Mouse (Mus musculus): ENCODE measurements around the gene Dus3l. TPM values are rescaled to one million over a fixed set of nuclear protein-coding genes. Genes with fewer than 3 reads are reported as not detected.

The Dus3l gene
- total and polyA plus RNA-seq, 3 experiments: 38.9 to 70.5 TPM; not detected in 1

DNA sequence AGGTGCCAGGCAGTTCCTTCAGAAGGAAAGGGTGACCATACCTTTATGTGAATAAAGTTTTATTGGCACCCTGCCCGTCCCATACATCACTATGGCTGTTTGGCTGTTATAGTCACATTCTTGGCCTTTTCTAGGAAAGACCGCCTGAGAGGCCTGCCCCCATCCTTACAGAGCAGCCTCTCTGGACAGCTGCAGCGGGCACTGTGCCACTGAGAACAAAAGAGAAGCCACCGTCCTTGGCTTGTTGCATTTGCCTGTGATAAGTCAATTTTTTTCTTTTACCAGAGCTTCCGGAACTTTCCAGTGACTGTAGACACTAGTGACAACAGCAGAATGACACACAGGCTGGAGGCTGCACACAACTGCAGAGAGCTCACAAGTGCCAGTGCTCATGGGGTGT is 40.4 kb downstream of the Dus3l start:
- H3K27me3 ChIP-seq (ENCODE audit: control insufficient read depth in 1 of 2, insufficient read depth in 2 of 2, low read length in 2 of 2): no peaks in the 10 kb centered on the region
- H3K36me3 ChIP-seq (ENCODE audit: control insufficient read depth in 1 of 2, insufficient read depth in 2 of 2, low read length in 2 of 2): no peaks in the 10 kb centered on the region
- TF ChIP-seq RCOR1 (IDR thresholded peaks at IDR 0.05; ENCODE audit: low read depth, low read length): no peak
- no peak for TF ChIP-seq UBTF (IDR thresholded peaks at IDR 0.05; ENCODE audit: borderline replicate concordance, insufficient read depth, low read depth, low read length)
- TF ChIP-seq ZNF384 (IDR thresholded peaks at IDR 0.05; ENCODE audit: low read depth, low read length): no peak
- no peak for TF ChIP-seq CHD2 (IDR thresholded peaks at IDR 0.05; ENCODE audit: low read length)
- no peak for TF ChIP-seq USF2 (IDR thresholded peaks at IDR 0.05; ENCODE audit: borderline replicate concordance in 1 of 2, insufficient read depth in 1 of 2, low read depth in 1 of 2, low read length in 2 of 2)
- TF ChIP-seq CTCF (IDR thresholded peaks at IDR 0.05 in 2 of 3, conservative IDR thresholded peaks at IDR 0.05 in 1 of 3; ENCODE audit: control insufficient read depth in 1 of 3, insufficient read depth in 1 of 3, low read depth in 2 of 3, low read length in 3 of 3, poor library complexity in 1 of 3, severe bottlenecking in 1 of 3): no peak
- no peak for TF ChIP-seq USF1 (IDR thresholded peaks at IDR 0.05; ENCODE audit: low read depth, low read length)
- TF ChIP-seq CHD1 (IDR thresholded peaks at IDR 0.05; ENCODE audit: low read depth, low read length): no peak
- TF ChIP-seq MYC (IDR thresholded peaks at IDR 0.05; ENCODE audit: low read depth, low read length): no peak
- H3K4me3 ChIP-seq (ENCODE audit: control insufficient read depth in 1 of 2, insufficient read depth in 1 of 2, low read depth in 2 of 2, low read length in 2 of 2): no peak overlapping the region
- no peak overlapping the region for H3K9ac ChIP-seq (ENCODE audit: control insufficient read depth, low read depth, low read length, poor library complexity, severe bottlenecking)
- no peaks in the 10 kb centered on the region for H3K4me1 ChIP-seq (ENCODE audit: control insufficient read depth in 1 of 2, insufficient read depth in 2 of 2, low read length in 2 of 2)
- no peak overlapping the region for H3K27ac ChIP-seq (ENCODE audit: control insufficient read depth, low read depth, low read length)
- no peaks in the 10 kb centered on the region for H3K79me2 ChIP-seq (ENCODE audit: control insufficient read depth, insufficient read depth, low read length, poor library complexity)
- no peaks in the 10 kb centered on the region for H3K9me3 ChIP-seq (replicated peaks; ENCODE audit: insufficient read depth, low read length)
- no peak for DNase-seq (ENCODE audit: low read depth, low spot score)

DNA sequence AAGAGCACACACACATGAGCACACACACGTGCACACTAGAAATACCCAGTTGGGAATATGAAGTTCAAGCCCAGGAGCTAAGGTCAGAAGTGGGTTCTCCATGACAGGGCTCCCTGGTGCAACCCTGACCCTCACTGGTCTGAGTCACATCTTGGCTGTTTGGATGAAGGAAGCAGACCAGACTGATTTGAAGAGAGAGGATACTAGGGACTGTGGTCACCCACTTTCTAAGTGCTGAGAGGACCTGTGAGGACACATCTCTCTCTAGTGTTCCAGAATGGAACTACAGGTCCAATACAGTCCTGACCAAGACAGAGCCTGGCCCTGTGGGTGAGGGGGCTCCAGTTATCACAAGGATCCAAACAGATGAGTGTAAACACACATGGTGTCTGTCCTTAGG is 41.2 kb downstream of the Dus3l start:
- H3K4me1 ChIP-seq (ENCODE audit: control insufficient read depth in 1 of 2, insufficient read depth in 2 of 2, low read length in 2 of 2): peaks cover 0 to 5% of the 10 kb centered on the region in 2 experiments; a peak in 1 of 4 replicates
- no peaks in the 10 kb centered on the region for H3K79me2 ChIP-seq (ENCODE audit: control insufficient read depth, insufficient read depth, low read length, poor library complexity)
- DNase-seq (ENCODE audit: low read depth, low spot score): no peak
- H3K27ac ChIP-seq (ENCODE audit: control insufficient read depth, low read depth, low read length): no peak overlapping the region
- peaks cover 0 to 3% of the 10 kb centered on the region in 2 experiments; a peak in 2 of 4 replicates for H3K36me3 ChIP-seq (ENCODE audit: control insufficient read depth in 1 of 2, insufficient read depth in 2 of 2, low read length in 2 of 2)
- no peak overlapping the region for H3K9ac ChIP-seq (ENCODE audit: control insufficient read depth, low read depth, low read length, poor library complexity, severe bottlenecking)
- no peaks in the 10 kb centered on the region for H3K9me3 ChIP-seq (replicated peaks; ENCODE audit: insufficient read depth, low read length)
- H3K27me3 ChIP-seq (ENCODE audit: control insufficient read depth in 1 of 2, insufficient read depth in 2 of 2, low read length in 2 of 2): no peaks in the 10 kb centered on the region
- TF ChIP-seq RAD21 (IDR thresholded peaks at IDR 0.05; ENCODE audit: low read depth, low read length) (peak; percentile 33), E2F4 (IDR thresholded peaks at IDR 0.05; ENCODE audit: borderline replicate concordance, low read depth, low read length) (no peak), CHD2 (IDR thresholded peaks at IDR 0.05; ENCODE audit: low read length) (no peak), MAX (IDR thresholded peaks at IDR 0.05; ENCODE audit: low read length) (no peak), MYB (IDR thresholded peaks at IDR 0.05; ENCODE audit: low read depth, low read length) (no peak), HCFC1 (IDR thresholded peaks at IDR 0.05; ENCODE audit: low read depth, low read length) (no peak), CHD1 (IDR thresholded peaks at IDR 0.05; ENCODE audit: low read depth, low read length) (no peak), MEF2A (IDR thresholded peaks at IDR 0.05; ENCODE audit: extremely low read depth, insufficient replicate concordance, low read depth, low read length, poor library complexity, severe bottlenecking) (no peak), CTCF (IDR thresholded peaks at IDR 0.05 in 2 of 3, conservative IDR thresholded peaks at IDR 0.05 in 1 of 3; ENCODE audit: control insufficient read depth in 1 of 3, insufficient read depth in 1 of 3, low read depth in 2 of 3, low read length in 3 of 3, poor library complexity in 1 of 3, severe bottlenecking in 1 of 3) (peak in 2 of 3 experiments; percentile 17 to 31; a peak in 3 of 6 replicates)
- H3K4me3 ChIP-seq (ENCODE audit: control insufficient read depth in 1 of 2, insufficient read depth in 1 of 2, low read depth in 2 of 2, low read length in 2 of 2): no peak overlapping the region

All from MEL (cell line).